Mouse (Mus musculus): Measurements from ENCODE around the gene Ccdc187.

DNA sequence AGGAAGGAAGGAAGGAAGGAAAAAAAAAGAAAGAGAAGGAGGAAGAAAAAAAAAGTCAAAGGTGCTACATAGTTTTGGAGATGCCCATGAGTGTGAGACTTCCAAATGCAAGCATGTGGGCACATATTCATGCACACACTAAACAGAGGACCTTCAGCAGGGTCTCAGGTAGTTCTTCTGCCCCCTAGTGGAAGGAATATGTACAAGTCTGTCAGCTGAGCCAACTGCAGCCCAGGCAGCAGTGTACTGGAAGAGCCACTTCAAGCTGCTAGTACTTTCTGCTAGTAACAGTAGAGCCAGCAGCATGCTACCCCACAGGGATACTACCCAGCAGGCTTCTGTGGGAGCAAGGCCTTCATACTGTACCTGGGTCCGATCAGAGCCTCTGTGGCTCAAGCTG is 66.6 kb downstream of the Ccdc187 start:
- TF ChIP-seq CTCF (conservative IDR thresholded peaks at IDR 0.05; ENCODE audit: insufficient read depth, insufficient read length, low read depth, low read length) (peak; percentile 75), POLR2A (IDR thresholded peaks at IDR 0.05; ENCODE audit: low read depth, low read length) (no peak)

Measured in kidney, adult 2 months (tissue).